Mouse (Mus musculus) neural tube, embryonic 14.5 days (tissue): ENCODE data around the gene Apof. TPM values are rescaled to one million over a fixed set of nuclear protein-coding genes. Genes with fewer than 3 reads are reported as not detected.
"Not testable (repeated sequence)": the region's sequence is repeated elsewhere in the genome, so short reads cannot be mapped to it uniquely, and the experiment has no call there.

Experiments used
- ATAC-seq: fragments of 200-750 bp; cut with Nextera tagmentation; 2 replicates; pipeline ENCODE4 v1.8.0; 2017; ENCODE audit warnings: low read depth, mild to moderate bottlenecking, moderate TSS enrichment, moderate library complexity
- H3K27ac ChIP-seq: fragments of 300-500 bp; sonication (generic); 2 replicates; pipeline ENCODE4 v1.5.1; 2014; ENCODE audit warnings: low read depth, mild to moderate bottlenecking, control low read depth, low read length, moderate library complexity, mixed read lengths
- H3K27me3 ChIP-seq: fragments of 300-500 bp; sonication (generic); 2 replicates; pipeline ENCODE4 v1.6.1; 2014; ENCODE audit warnings: low read length; ENCODE audit not compliant: control insufficient read depth, insufficient read depth
- H3K36me3 ChIP-seq: fragments of 300-500 bp; sonication (generic); 2 replicates; pipeline ENCODE4 v1.6.1; 2014; ENCODE audit warnings: low read length, mixed read lengths; ENCODE audit not compliant: control insufficient read depth, insufficient read depth
- H3K4me1 ChIP-seq: fragments of 300-500 bp; sonication (generic); 2 replicates; pipeline ENCODE4 v1.6.1; 2014; ENCODE audit warnings: low read length; ENCODE audit not compliant: control insufficient read depth, insufficient read depth
- H3K4me2 ChIP-seq: fragments of 300-500 bp; sonication (generic); 2 replicates; pipeline ENCODE4 v1.6.1; 2014; ENCODE audit warnings: mild to moderate bottlenecking, low read depth, low read length, control low read depth
- H3K4me3 ChIP-seq: fragments of 300-500 bp; sonication (generic); 2 replicates; pipeline ENCODE4 v1.5.1; 2014; ENCODE audit warnings: low read depth, low read length, control low read depth, mixed read lengths
- H3K9ac ChIP-seq: fragments of 300-500 bp; sonication (generic); replicated peaks from 2 replicates; pipeline ENCODE4 v1.6.1; 2014; ENCODE audit warnings: low read depth, mild to moderate bottlenecking, control low read depth, low read length, mixed read lengths
- H3K9me3 ChIP-seq: fragments of 300-500 bp; sonication (generic); 2 replicates; pipeline ENCODE4 v1.6.1; 2016; ENCODE audit warnings: low read length; ENCODE audit not compliant: control insufficient read depth
- WGBS: fragments of 180-500 bp; shearing (Covaris S2); extraction: QIAGEN DNeasy Blood & Tissue Kit; methylation state at CpG from one replicate; pipeline ENCODE4 v1.1.7; 2014; 5-methylcytosine and 5-hydroxymethylcytosine counted together
- polyA plus RNA-seq: library from polyadenylated mRNA; unstranded; fragments of >200 nt; fragmentation: Nextera tagmentation; extraction: Ambion mirVana; gene quantifications from 2 replicates; pipeline ENCODE4 v1.2.1, GENCODE M21; 2014

The Apof gene
- polyA plus RNA-seq, 1 experiment from 2014 or later = not detected

- H3K4me3 ChIP-seq = no peak within 1 kb of the TSS
- no peak within 1 kb of the TSS for H3K9ac ChIP-seq
- H3K9me3 ChIP-seq = no peaks in the 10 kb centered on the region
- H3K27me3 ChIP-seq = no peaks in the 10 kb centered on the region
- H3K36me3 ChIP-seq = peaks cover 16% of the 10 kb centered on the region
- no peak for ATAC-seq
- H3K4me1 ChIP-seq = no peaks in the 10 kb centered on the region
- 90% methylated on average over 4 of the region's 4 CpGs for WGBS
- no peak within 1 kb of the TSS for H3K27ac ChIP-seq
- no peak within 1 kb of the TSS for H3K4me2 ChIP-seq
These were observed 14.7 kb upstream of the Apof start, which contains the start of gene Apon for GRCm38 (mm10) chr10:128253677-128254255. Gene Apon (plus strand): TSS chr10:128254096.

DNA sequence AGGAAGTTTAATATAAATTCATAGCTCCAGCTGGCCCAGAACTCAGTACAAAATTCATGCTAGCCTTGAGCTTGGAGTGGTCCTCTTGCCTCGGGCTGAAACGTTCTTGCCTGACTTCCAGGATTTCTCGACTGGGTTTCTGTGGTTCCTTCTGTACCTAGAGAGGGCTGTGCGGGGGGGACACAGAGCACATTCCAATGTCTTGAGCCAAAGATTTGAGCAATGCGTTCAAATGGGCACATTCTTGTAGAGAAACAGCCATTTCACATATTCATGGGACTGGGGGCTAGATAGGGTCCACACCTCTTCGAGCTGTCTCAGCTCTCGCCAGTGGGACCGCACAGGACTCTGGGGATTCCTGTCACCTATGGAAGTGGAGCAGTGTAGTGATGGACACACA lies 12.5 kb upstream of the Apof start:
- 89% methylated on average over 8 of the region's 8 CpGs for WGBS
- Histone ChIP-seq H3K27me3 (no peaks in the 10 kb centered on the region), H3K4me1 (no peaks in the 10 kb centered on the region), H3K9ac (no peak overlapping the region), H3K9me3 (no peaks in the 10 kb centered on the region), H3K4me2 (no peak overlapping the region), H3K36me3 (0 out of 2 replicates have a peak, but pooled peaks cover 4% of the 10 kb centered on the region), H3K27ac (no peak overlapping the region), H3K4me3 (no peak overlapping the region)
- ATAC-seq = no peak

GRCm38 (mm10) chr10:128256328-128256727 lies 12.1 kb upstream of the Apof start:
- H3K4me3 ChIP-seq = no peak overlapping the region
- H3K9ac ChIP-seq = no peak overlapping the region
- no peak overlapping the region for H3K27ac ChIP-seq
- no peaks in the 10 kb centered on the region for H3K27me3 ChIP-seq
- H3K4me2 ChIP-seq = no peak overlapping the region
- no peaks in the 10 kb centered on the region for H3K4me1 ChIP-seq
- H3K36me3 ChIP-seq = 0 out of 2 replicates have a peak, but pooled peaks cover 4% of the 10 kb centered on the region
- no peaks in the 10 kb centered on the region for H3K9me3 ChIP-seq
- WGBS = 73% methylated on average over 8 of the region's 8 CpGs
- no peak for ATAC-seq

DNA sequence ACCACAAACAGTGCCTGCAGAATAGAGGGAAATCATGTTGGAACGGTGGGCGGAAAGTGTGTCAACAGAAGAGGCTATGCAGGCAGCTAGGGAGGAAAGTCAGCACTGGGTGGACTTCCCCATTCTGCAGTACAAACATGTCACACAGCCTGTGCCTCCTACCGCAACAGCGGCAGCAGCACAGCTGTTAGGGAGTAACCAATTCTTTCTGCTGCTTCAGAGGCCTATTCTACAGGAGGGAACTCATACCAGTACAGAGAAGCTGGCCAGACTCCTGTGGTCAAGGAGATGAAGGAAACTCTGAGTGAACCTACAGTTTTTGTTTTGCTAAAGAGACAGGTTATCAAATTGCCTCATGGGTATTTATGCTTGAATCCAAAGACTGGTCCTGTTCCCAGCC lies 9.5 kb upstream of the Apof start:
- H3K4me1 ChIP-seq = no peaks in the 10 kb centered on the region
- no peak overlapping the region for H3K27ac ChIP-seq
- H3K9ac ChIP-seq = no peak overlapping the region
- no peaks in the 10 kb centered on the region for H3K36me3 ChIP-seq
- ATAC-seq = no peak
- H3K9me3 ChIP-seq = no peaks in the 10 kb centered on the region
- H3K27me3 ChIP-seq = no peaks in the 10 kb centered on the region
- no peak overlapping the region for H3K4me3 ChIP-seq
- no peak overlapping the region for H3K4me2 ChIP-seq
- WGBS = 77% methylated on average over 4 of the region's 4 CpGs

GRCm38 (mm10) chr10:128259946-128260345 lies 8.5 kb upstream of the Apof start:
- 88% methylated on average over 5 of the region's 5 CpGs for WGBS

GRCm38 (mm10) chr10:128260376-128260775 lies 8.1 kb upstream of the Apof start:
- not testable (repeated sequence) for H3K4me1 ChIP-seq, H3K9me3 ChIP-seq, H3K9ac ChIP-seq, H3K27ac ChIP-seq, H3K27me3 ChIP-seq, H3K4me2 ChIP-seq, H3K36me3 ChIP-seq, ATAC-seq, H3K4me3 ChIP-seq
- WGBS = 90% methylated on average over 7 of the region's 7 CpGs

More at GRCm38 (mm10) chr10:128259946-128260345, 8.5 kb upstream of the Apof start:
- no peak overlapping the region for H3K4me2 ChIP-seq
- H3K9ac ChIP-seq = no peak overlapping the region
- no peak overlapping the region for H3K4me3 ChIP-seq
- ATAC-seq = no peak
- no peaks in the 10 kb centered on the region for H3K9me3 ChIP-seq
- H3K27ac ChIP-seq = no peak overlapping the region
- no peaks in the 10 kb centered on the region for H3K36me3 ChIP-seq
- no peaks in the 10 kb centered on the region for H3K27me3 ChIP-seq
- H3K4me1 ChIP-seq = no peaks in the 10 kb centered on the region

GRCm38 (mm10) chr10:128262300-128262699 lies 6.2 kb upstream of the Apof start:
- Histone ChIP-seq H3K27ac (no peak overlapping the region), H3K27me3 (no peaks in the 10 kb centered on the region), H3K4me2 (no peak overlapping the region), H3K4me1 (no peaks in the 10 kb centered on the region), H3K9me3 (no peaks in the 10 kb centered on the region), H3K4me3 (no peak overlapping the region), H3K36me3 (no peaks in the 10 kb centered on the region), H3K9ac (no peak overlapping the region)
- WGBS = 84% methylated on average over 22 of the region's 22 CpGs
- ATAC-seq = no peak

- H3K27ac ChIP-seq = no peak overlapping the region
- no peaks in the 10 kb centered on the region for H3K4me1 ChIP-seq
- no peak overlapping the region for H3K9ac ChIP-seq
- no peak overlapping the region for H3K4me3 ChIP-seq
- H3K9me3 ChIP-seq = no peaks in the 10 kb centered on the region
- 82% methylated on average over 6 of the region's 6 CpGs for WGBS
- no peaks in the 10 kb centered on the region for H3K36me3 ChIP-seq
- H3K4me2 ChIP-seq = no peak overlapping the region
- ATAC-seq = no peak
- no peaks in the 10 kb centered on the region for H3K27me3 ChIP-seq
These were observed 4.8 kb upstream of the Apof start for GRCm38 (mm10) chr10:128263393-128264310.
